Mouse (Mus musculus): Measurements from ENCODE around the gene Tm7sf3. TPM values are rescaled to one million over a fixed set of nuclear protein-coding genes. Genes with fewer than 3 reads are reported as not detected.

Gene Tm7sf3
- polyA plus RNA-seq, 1 experiment from 2014 or later = 21.9 TPM

GRCm38 (mm10) chr6:146640991-146641390 lies 1.6 kb downstream of the Tm7sf3 start:
- Histone ChIP-seq H3K9ac (ENCODE audit: low read depth, low read length) (no peak overlapping the region), H3K4me3 (ENCODE audit: low read depth, low read length) (no peak overlapping the region), H3K4me1 (ENCODE audit: control insufficient read depth, low read depth, low read length) (peaks cover 21% of the 10 kb centered on the region), H3K36me3 (ENCODE audit: control insufficient read depth, insufficient read depth) (no peaks in the 10 kb centered on the region), H3K27ac (ENCODE audit: low read length) (peak overlapping the region; percentile 21; the same call in 1 of the 2 replicates), H3K4me2 (ENCODE audit: low read depth, low read length) (no peak overlapping the region), H3K9me3 (replicated peaks; ENCODE audit: control insufficient read depth, low read length) (no peaks in the 10 kb centered on the region), H3K27me3 (ENCODE audit: control insufficient read depth, insufficient read depth, low read depth, low read length) (no peaks in the 10 kb centered on the region)
- 57% methylated on average over 6 of the region's 6 CpGs for WGBS (ENCODE audit: insufficient replicate concordance)
- no peak for ATAC-seq (ENCODE audit: low read depth)

DNA sequence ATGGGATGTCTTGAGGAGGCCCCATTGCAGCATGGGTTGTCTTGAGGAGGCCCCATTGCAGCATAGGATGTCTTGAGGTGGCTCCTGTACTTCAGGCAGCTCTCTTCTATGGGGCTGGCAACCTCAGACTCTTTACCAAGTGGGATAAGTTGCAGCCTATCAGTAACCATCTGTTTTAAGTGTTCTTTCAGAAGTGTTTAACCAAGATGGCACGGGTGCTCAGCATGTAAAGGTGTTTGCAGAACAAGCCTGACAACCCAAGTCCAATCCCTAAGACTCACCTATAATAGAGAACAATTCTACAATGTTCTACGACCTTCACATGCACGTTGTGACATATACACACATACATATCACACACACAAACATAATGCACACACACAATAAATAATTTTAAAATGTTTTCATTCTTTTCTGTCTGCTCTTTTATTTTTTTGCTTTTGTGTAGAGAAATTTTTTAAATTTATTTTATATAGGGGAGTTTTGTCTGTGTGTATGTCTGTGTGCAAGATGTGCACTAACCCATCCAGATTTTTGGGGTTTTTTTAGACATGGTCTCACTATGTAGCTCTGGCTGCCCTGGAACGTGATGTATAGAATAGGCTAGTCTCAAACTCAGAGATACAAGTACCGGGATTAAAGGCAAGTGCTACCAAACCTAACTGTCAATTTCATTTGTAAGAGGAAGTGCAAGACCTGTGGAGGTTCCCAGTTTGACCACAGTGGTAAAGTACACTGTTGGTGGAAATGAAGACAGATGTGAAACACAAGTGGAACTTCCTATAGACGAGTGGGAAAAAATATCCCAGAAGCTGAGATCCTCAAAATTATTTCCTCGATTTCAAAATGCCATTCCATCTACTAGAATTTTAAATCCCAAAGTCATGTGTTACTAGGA lies 2.3 kb downstream of the Tm7sf3 start:
- Histone ChIP-seq H3K4me2 (ENCODE audit: low read depth, low read length) (no peak overlapping the region), H3K4me1 (ENCODE audit: control insufficient read depth, low read depth, low read length) (peaks cover 21% of the 10 kb centered on the region), H3K9ac (ENCODE audit: low read depth, low read length) (no peak overlapping the region), H3K27ac (ENCODE audit: low read length) (no peak overlapping the region), H3K4me3 (ENCODE audit: low read depth, low read length) (no peak overlapping the region), H3K36me3 (ENCODE audit: control insufficient read depth, insufficient read depth) (no peaks in the 10 kb centered on the region), H3K27me3 (ENCODE audit: control insufficient read depth, insufficient read depth, low read depth, low read length) (no peaks in the 10 kb centered on the region), H3K9me3 (replicated peaks; ENCODE audit: control insufficient read depth, low read length) (no peaks in the 10 kb centered on the region)
- WGBS (ENCODE audit: insufficient replicate concordance) = 44% methylated on average over 7 of the region's 7 CpGs
- no peak for ATAC-seq (ENCODE audit: low read depth)

DNA sequence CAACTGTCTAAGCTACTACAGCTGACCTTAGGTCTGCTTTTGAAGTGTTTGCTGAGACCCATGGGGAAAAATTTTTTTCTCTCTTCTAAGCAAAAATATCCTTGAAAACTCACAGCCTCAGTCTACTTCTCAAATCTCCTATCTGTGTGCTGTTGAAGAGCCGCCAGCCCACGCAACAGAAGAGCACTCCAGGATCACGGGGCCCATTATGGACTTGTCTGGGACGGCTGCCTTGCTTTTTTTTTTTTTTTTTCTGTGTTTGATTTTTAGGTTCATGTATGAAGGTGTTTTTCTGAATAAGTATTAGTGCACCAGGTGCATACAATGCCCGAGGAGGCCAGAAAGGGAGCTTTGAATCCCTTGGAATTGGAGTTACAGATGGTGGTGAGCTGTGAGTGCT lies 6.1 kb downstream of the Tm7sf3 start:
- Histone ChIP-seq H3K9me3 (replicated peaks; ENCODE audit: control insufficient read depth, low read length) (no peaks in the 10 kb centered on the region), H3K27me3 (ENCODE audit: control insufficient read depth, insufficient read depth, low read depth, low read length) (no peaks in the 10 kb centered on the region), H3K36me3 (ENCODE audit: control insufficient read depth, insufficient read depth) (no peaks in the 10 kb centered on the region), H3K9ac (ENCODE audit: low read depth, low read length) (no peak overlapping the region), H3K4me3 (ENCODE audit: low read depth, low read length) (no peak overlapping the region), H3K4me1 (ENCODE audit: control insufficient read depth, low read depth, low read length) (peaks cover 32% of the 10 kb centered on the region), H3K27ac (ENCODE audit: low read length) (no peak overlapping the region), H3K4me2 (ENCODE audit: low read depth, low read length) (no peak overlapping the region)
- no peak for ATAC-seq (ENCODE audit: low read depth)
- WGBS (ENCODE audit: insufficient replicate concordance) = 78% methylated on average over 5 of the region's 5 CpGs

DNA sequence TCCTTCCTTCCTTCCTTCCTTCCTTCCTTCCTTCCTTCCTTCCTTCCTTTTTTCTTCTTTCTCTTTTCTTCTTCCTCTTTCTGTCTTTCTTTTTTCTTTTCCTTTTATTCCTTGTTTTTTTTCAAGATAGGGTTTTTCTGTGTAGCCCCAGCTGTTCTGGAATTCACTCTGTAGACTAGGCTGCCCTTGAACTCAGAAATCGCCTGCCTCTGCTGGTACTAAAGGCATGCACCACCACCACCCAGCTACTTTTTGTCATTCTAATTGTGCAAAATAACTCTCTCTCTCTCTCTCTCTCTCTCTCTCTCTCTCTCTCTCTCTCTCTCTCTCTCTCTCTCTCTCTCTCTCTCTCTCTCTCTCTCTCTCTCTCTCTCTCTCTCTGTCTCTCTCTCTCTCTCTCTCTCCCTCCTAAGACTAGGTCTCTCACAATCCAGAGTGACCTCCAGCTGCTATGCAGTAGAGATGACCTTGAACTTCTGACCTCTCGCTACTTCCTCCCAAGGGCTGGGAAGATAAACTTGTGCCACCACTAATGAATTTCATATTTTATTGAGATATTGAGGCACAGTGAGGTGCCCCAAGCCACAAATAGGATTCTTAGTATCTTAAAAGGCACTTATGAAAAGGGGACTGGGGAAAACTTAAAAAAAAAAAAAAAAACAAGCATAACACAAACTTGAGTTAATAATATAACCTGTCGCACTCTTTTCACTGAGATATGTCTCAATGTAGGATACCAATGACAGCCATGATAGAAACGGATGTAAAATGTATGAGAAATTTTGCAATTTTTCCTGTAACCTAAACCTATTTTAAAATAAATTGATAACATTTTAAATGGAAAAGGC lies 7.6 kb downstream of the Tm7sf3 start:
- Histone ChIP-seq H3K4me1 (ENCODE audit: control insufficient read depth, low read depth, low read length) (peaks cover 41% of the 10 kb centered on the region), H3K9ac (ENCODE audit: low read depth, low read length) (peak overlapping the region; percentile 19)
- ATAC-seq (ENCODE audit: low read depth) = no peak

DNA sequence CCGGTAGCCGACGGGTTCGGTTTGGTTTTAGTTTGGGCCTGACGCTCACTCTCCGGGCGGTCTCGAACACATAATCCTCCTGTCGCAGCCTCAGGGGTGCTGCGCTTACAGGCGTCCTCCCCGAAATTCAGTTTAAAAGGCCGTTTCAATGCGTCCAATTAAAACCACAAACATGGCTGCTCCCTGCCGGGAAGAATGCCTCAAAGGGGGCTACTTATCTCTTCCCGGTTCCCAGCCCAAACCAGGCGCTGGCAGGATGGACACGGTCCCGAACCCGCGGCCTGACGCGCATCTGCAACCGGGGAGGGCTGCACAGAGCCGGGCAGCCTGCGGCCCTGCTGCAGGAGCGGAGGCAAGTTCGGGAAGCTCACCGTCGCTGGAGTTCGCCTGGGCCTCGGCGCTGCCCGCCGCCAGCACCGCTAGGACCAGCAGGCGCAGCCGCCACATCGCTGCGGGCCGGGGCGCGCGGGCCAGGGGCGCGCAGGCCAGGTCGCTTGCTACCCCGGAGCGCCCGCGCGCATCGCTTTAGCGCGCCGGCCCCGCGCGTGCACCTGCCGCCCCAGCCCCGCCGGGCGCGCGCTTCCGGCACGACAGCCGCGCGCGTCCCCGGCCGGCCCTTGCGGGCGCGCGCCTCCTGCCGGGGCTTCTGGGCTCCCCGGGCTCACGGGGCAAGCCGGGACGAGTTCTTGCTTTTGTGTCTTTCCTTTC lies 8.5 kb downstream of the Tm7sf3 start:
- peak overlapping the region; percentile 93 for H3K9ac ChIP-seq (ENCODE audit: low read depth, low read length)
- peak; percentile 88 for ATAC-seq (ENCODE audit: low read depth)
- no peaks in the 10 kb centered on the region for H3K27me3 ChIP-seq (ENCODE audit: control insufficient read depth, insufficient read depth, low read depth, low read length)
- H3K4me1 ChIP-seq (ENCODE audit: control insufficient read depth, low read depth, low read length) = peaks cover 46% of the 10 kb centered on the region
- no peaks in the 10 kb centered on the region for H3K9me3 ChIP-seq (replicated peaks; ENCODE audit: control insufficient read depth, low read length)
- peak overlapping the region; percentile 88 for H3K27ac ChIP-seq (ENCODE audit: low read length)
- under 1% methylated on average over 80 of the region's 82 CpGs for WGBS (ENCODE audit: insufficient replicate concordance)
- H3K36me3 ChIP-seq (ENCODE audit: control insufficient read depth, insufficient read depth) = no peaks in the 10 kb centered on the region
- peak overlapping the region; percentile 87 for H3K4me2 ChIP-seq (ENCODE audit: low read depth, low read length)
- H3K4me3 ChIP-seq (ENCODE audit: low read depth, low read length) = peak overlapping the region; percentile 92

More for the DNA sequence above, 7.6 kb downstream of the Tm7sf3 start:
- Histone ChIP-seq H3K9me3 (replicated peaks; ENCODE audit: control insufficient read depth, low read length) (no peaks in the 10 kb centered on the region), H3K36me3 (ENCODE audit: control insufficient read depth, insufficient read depth) (no peaks in the 10 kb centered on the region), H3K4me3 (ENCODE audit: low read depth, low read length) (peak overlapping the region; percentile 92), H3K4me2 (ENCODE audit: low read depth, low read length) (peak overlapping the region; percentile 87), H3K27me3 (ENCODE audit: control insufficient read depth, insufficient read depth, low read depth, low read length) (no peaks in the 10 kb centered on the region), H3K27ac (ENCODE audit: low read length) (peak overlapping the region; percentile 39; the same call in 1 of the 2 replicates)
- 49% methylated on average over 4 of the region's 4 CpGs for WGBS (ENCODE audit: insufficient replicate concordance)

- 8% methylated on average over 14 of the region's 14 CpGs for WGBS (ENCODE audit: insufficient replicate concordance)
- no peak for ATAC-seq (ENCODE audit: low read depth)
Observed at GRCm38 (mm10) chr6:146633629-146634014, 9.0 kb downstream of the Tm7sf3 start.

GRCm38 (mm10) chr6:146633097-146633496 lies 9.5 kb downstream of the Tm7sf3 start:
- peak overlapping the region; percentile 92 for H3K4me3 ChIP-seq (ENCODE audit: low read depth, low read length)
- no peaks in the 10 kb centered on the region for H3K9me3 ChIP-seq (replicated peaks; ENCODE audit: control insufficient read depth, low read length)
- peaks cover 48% of the 10 kb centered on the region for H3K4me1 ChIP-seq (ENCODE audit: control insufficient read depth, low read depth, low read length)
- peak overlapping the region; percentile 88 for H3K27ac ChIP-seq (ENCODE audit: low read length)
- H3K36me3 ChIP-seq (ENCODE audit: control insufficient read depth, insufficient read depth) = no peaks in the 10 kb centered on the region
- H3K4me2 ChIP-seq (ENCODE audit: low read depth, low read length) = peak overlapping the region; percentile 87
- 44% methylated on average over 8 of the region's 8 CpGs for WGBS (ENCODE audit: insufficient replicate concordance)
- H3K9ac ChIP-seq (ENCODE audit: low read depth, low read length) = peak overlapping the region; percentile 93
- no peaks in the 10 kb centered on the region for H3K27me3 ChIP-seq (ENCODE audit: control insufficient read depth, insufficient read depth, low read depth, low read length)
- no peak for ATAC-seq (ENCODE audit: low read depth)

More at GRCm38 (mm10) chr6:146633629-146634014, 9.0 kb downstream of the Tm7sf3 start:
- H3K36me3 ChIP-seq (ENCODE audit: control insufficient read depth, insufficient read depth) = no peaks in the 10 kb centered on the region
- H3K27ac ChIP-seq (ENCODE audit: low read length) = peak overlapping the region; percentile 88
- peaks cover 48% of the 10 kb centered on the region for H3K4me1 ChIP-seq (ENCODE audit: control insufficient read depth, low read depth, low read length)
- no peaks in the 10 kb centered on the region for H3K9me3 ChIP-seq (replicated peaks; ENCODE audit: control insufficient read depth, low read length)
- H3K27me3 ChIP-seq (ENCODE audit: control insufficient read depth, insufficient read depth, low read depth, low read length) = no peaks in the 10 kb centered on the region
- peak overlapping the region; percentile 92 for H3K4me3 ChIP-seq (ENCODE audit: low read depth, low read length)
- peak overlapping the region; percentile 93 for H3K9ac ChIP-seq (ENCODE audit: low read depth, low read length)
- H3K4me2 ChIP-seq (ENCODE audit: low read depth, low read length) = peak overlapping the region; percentile 87

DNA sequence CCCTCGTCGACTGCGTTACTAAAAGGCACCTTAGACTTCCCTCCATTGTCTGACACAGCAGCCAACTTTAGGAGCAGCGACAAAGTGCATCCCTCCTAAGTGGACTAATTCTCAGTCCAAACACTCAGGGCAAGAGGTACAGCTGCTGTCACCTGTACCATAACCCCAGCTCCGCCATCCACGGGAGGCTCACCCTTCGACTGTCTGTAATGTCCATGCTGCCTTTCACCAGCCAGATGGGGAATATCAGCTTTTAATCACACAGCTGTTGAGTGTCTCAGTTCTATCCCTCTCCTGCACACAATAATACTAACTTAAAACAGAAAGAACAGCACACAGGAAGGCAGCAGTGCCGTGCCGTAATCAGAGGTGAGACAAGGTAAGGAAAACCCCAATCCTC lies 10.2 kb downstream of the Tm7sf3 start:
- Histone ChIP-seq H3K4me3 (ENCODE audit: low read depth, low read length) (peak overlapping the region; percentile 15; the same call in 1 of the 2 replicates), H3K9ac (ENCODE audit: low read depth, low read length) (peak overlapping the region; percentile 36; the same call in 1 of the 2 replicates), H3K36me3 (ENCODE audit: control insufficient read depth, insufficient read depth) (no peaks in the 10 kb centered on the region), H3K27me3 (ENCODE audit: control insufficient read depth, insufficient read depth, low read depth, low read length) (no peaks in the 10 kb centered on the region), H3K9me3 (replicated peaks; ENCODE audit: control insufficient read depth, low read length) (no peaks in the 10 kb centered on the region), H3K4me1 (ENCODE audit: control insufficient read depth, low read depth, low read length) (peaks cover 48% of the 10 kb centered on the region), H3K27ac (ENCODE audit: low read length) (peak overlapping the region; percentile 88), H3K4me2 (ENCODE audit: low read depth, low read length) (peak overlapping the region; percentile 87)
- 66% methylated on average over 9 of the region's 9 CpGs for WGBS (ENCODE audit: insufficient replicate concordance)
- ATAC-seq (ENCODE audit: low read depth) = no peak

All from liver, embryonic 16.5 days (tissue).